ENCODE assay signal across 24 mouse cellular contexts in the genomic region with DNA sequence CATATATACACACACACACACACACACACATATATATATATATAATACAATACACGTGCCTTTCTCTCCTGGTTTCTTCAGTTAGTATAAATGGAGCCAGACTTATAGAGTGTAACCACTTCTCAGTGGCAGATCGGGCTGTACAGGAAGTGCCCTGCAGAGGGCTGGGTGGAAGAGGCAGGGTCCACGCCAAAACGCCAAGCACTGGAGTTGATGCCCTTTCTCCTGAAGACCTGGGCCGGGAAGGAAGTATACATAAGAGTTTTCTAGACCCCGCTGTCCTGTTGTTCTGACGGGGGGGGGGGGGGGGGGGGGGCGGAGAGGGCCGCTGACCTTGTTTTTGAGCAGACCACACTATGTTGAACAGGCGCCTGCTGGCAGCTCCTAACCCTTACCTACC. TPM values are rescaled to one million over a fixed set of nuclear protein-coding genes. Genes with fewer than 3 reads are reported as not detected.
DNase-seq lines count a peak whose midpoint lies in the region; ATAC-seq and TF ChIP-seq lines count a peak whose summit lies in the region.
"Had no signal": no experiment of that assay in that cellular context is flagged by ENCODE, and none has a peak within 500 bp of the region (broad histone marks: within the 10 kb centered on the region; RNA-seq: fewer than 3 reads in every experiment).

No protein-coding gene starts in this region.

- no peaks in the 10 kb centered on the region for H3K4me1 ChIP-seq in embryonic facial prominence, embryonic 11.5 days (ENCODE audit: control insufficient read depth, insufficient read depth, low read length)
- H3K4me1 ChIP-seq in embryonic facial prominence, embryonic 10.5 days, result no peaks in the 10 kb centered on the region
- H3K4me1 ChIP-seq in lung, postnatal 0 days (ENCODE audit: insufficient read depth, low read depth, low read length), result no peaks in the 10 kb centered on the region
- H3K4me1 ChIP-seq in lung, adult 2 months (ENCODE audit: control insufficient read depth, insufficient read depth, low read length), result no peaks in the 10 kb centered on the region
- H3K4me1 ChIP-seq in hindbrain, embryonic 10.5 days (replicated peaks), result no peaks in the 10 kb centered on the region
- H3K4me1 ChIP-seq: embryonic facial prominence, embryonic 12.5 days; forebrain, embryonic 15.5 days; hindbrain, embryonic 12.5 days had no signal

- no peaks in the 10 kb centered on the region for H3K9me3 ChIP-seq in embryonic facial prominence, embryonic 11.5 days (replicated peaks; ENCODE audit: control insufficient read depth, low read length)
- H3K9me3 ChIP-seq in embryonic facial prominence, embryonic 10.5 days, result peaks cover 4% of the 10 kb centered on the region; the same call in 1 of the 2 replicates
- no peaks in the 10 kb centered on the region for H3K9me3 ChIP-seq in lung, postnatal 0 days (ENCODE audit: low read length)
- H3K9me3 ChIP-seq in hindbrain, embryonic 10.5 days, result peaks cover 4% of the 10 kb centered on the region; the same call in 1 of the 2 replicates
- H3K9me3 ChIP-seq: embryonic facial prominence, embryonic 12.5 days; forebrain, embryonic 15.5 days had no signal

- no peak for TF ChIP-seq EP300 in lung, postnatal 0 days (IDR thresholded peaks at IDR 0.05)

- no peak overlapping the region for H3K9ac ChIP-seq in embryonic facial prominence, embryonic 11.5 days (replicated peaks; ENCODE audit: low read length)
- no peak overlapping the region for H3K9ac ChIP-seq in lung, postnatal 0 days (replicated peaks; ENCODE audit: low read depth)
- H3K9ac ChIP-seq: embryonic facial prominence, embryonic 12.5 days; forebrain, embryonic 15.5 days; hindbrain, embryonic 12.5 days had no signal

- no peak overlapping the region for H3K27ac ChIP-seq in embryonic facial prominence, embryonic 11.5 days (replicated peaks; ENCODE audit: low read depth, low read length)
- no peak overlapping the region for H3K27ac ChIP-seq in embryonic facial prominence, embryonic 10.5 days (replicated peaks)
- H3K27ac ChIP-seq in lung, postnatal 0 days (ENCODE audit: low read length), result no peak overlapping the region
- H3K27ac ChIP-seq in hindbrain, embryonic 10.5 days, result no peak overlapping the region
- H3K27ac ChIP-seq: embryonic facial prominence, embryonic 12.5 days; forebrain, embryonic 15.5 days; heart, adult 2 months; hindbrain, embryonic 12.5 days had no signal

- no peak overlapping the region for H3K4me3 ChIP-seq in embryonic facial prominence, embryonic 11.5 days (ENCODE audit: low read depth, low read length)
- no peak overlapping the region for H3K4me3 ChIP-seq in embryonic facial prominence, embryonic 10.5 days
- no peak overlapping the region for H3K4me3 ChIP-seq in lung, postnatal 0 days (ENCODE audit: low read depth, low read length)
- no peak overlapping the region for H3K4me3 ChIP-seq in lung, adult 2 months (replicated peaks; ENCODE audit: extremely low read depth, low read depth, low read length)
- H3K4me3 ChIP-seq in hindbrain, embryonic 10.5 days, result no peak overlapping the region
- H3K4me3 ChIP-seq: embryonic facial prominence, embryonic 12.5 days; forebrain, embryonic 15.5 days; heart, adult 2 months; hindbrain, embryonic 12.5 days had no signal

- no peak for ATAC-seq in embryonic facial prominence, embryonic 11.5 days (replicated peaks; ENCODE audit: insufficient number of reproducible peaks, low FRiP score, low TSS enrichment, low read depth)
- no peak for ATAC-seq in lung, postnatal 0 days
- ATAC-seq: CD4-positive, CD25-positive, alpha-beta regulatory T cell, adult 4 months; forebrain, embryonic 15.5 days; hindbrain, embryonic 16.5 days; inflammation-experienced regulatory T-cells, adult 6 months; intestine, postnatal 0 days had no signal

- 60% methylated on average over 7 of the region's 10 CpGs for WGBS in embryonic facial prominence, embryonic 11.5 days
- 66% methylated on average over 9 of the region's 10 CpGs for WGBS in embryonic facial prominence, embryonic 10.5 days
- 54% methylated on average over 6 of the region's 10 CpGs for WGBS in lung, postnatal 0 days
- WGBS in lung, adult 2 months, result 24% methylated on average over 9 of the region's 10 CpGs
- WGBS in hindbrain, embryonic 10.5 days, result 52% methylated on average over 9 of the region's 10 CpGs

- TF ChIP-seq CTCF in lung, postnatal 0 days (IDR thresholded peaks at IDR 0.05), result peak; percentile 10; the same call in 1 of the 2 replicates
- TF ChIP-seq CTCF in lung, adult 2 months (IDR thresholded peaks at IDR 0.05; ENCODE audit: insufficient read depth, low read length), result no peak
- peak; percentile 9; the same call in 1 of the 2 replicates for TF ChIP-seq CTCF in brain, embryonic 14.5 days (IDR thresholded peaks at IDR 0.05; ENCODE audit: borderline replicate concordance, extremely low read depth, insufficient read depth, insufficient read length)

- TF ChIP-seq POLR2A in lung, adult 2 months (IDR thresholded peaks at IDR 0.05; ENCODE audit: borderline replicate concordance, extremely low read depth, low read depth, low read length), result no peak
- no peak for TF ChIP-seq POLR2A in brain, embryonic 14.5 days (IDR thresholded peaks at IDR 0.05; ENCODE audit: borderline replicate concordance, extremely low read depth, insufficient read depth, insufficient read length, poor library complexity, severe bottlenecking)

- DNase-seq in embryonic facial prominence, embryonic 11.5 days (ENCODE audit: low spot score), result peak; percentile 24
- no peak for DNase-seq in embryonic facial prominence, embryonic 10.5 days (ENCODE audit: low spot score)
- no peak for DNase-seq in lung, postnatal 0 days (ENCODE audit: low spot score)
- DNase-seq in lung, adult 2 months, result no peak
- no peak for DNase-seq in brain, embryonic 14.5 days (ENCODE audit: low read depth)
- no peak for DNase-seq in gastrocnemius, postnatal 10 days
- no peak for DNase-seq in hindbrain, embryonic 10.5 days (ENCODE audit: low spot score)
- DNase-seq: adrenal gland, postnatal 10 days; B cell, adult 2 months; cerebellum, adult 18-20 months; cerebellum, adult 9-11 months; cerebellum, postnatal 36 days; heart, adult 2 months; heart, postnatal 36 days had no signal

- H3K4me2 ChIP-seq in embryonic facial prominence, embryonic 11.5 days (ENCODE audit: low read depth, low read length), result no peak overlapping the region
- H3K4me2 ChIP-seq in lung, postnatal 0 days (replicated peaks; ENCODE audit: low read depth, low read length), result no peak overlapping the region
- H3K4me2 ChIP-seq: embryonic facial prominence, embryonic 12.5 days; forebrain, embryonic 15.5 days; hindbrain, embryonic 12.5 days had no signal

- H3K36me3 ChIP-seq in embryonic facial prominence, embryonic 11.5 days (replicated peaks; ENCODE audit: control insufficient read depth, insufficient read depth, low read depth, low read length), result no peaks in the 10 kb centered on the region
- no peaks in the 10 kb centered on the region for H3K36me3 ChIP-seq in embryonic facial prominence, embryonic 10.5 days (replicated peaks)
- H3K36me3 ChIP-seq in lung, postnatal 0 days (ENCODE audit: insufficient read depth, low read length), result no peaks in the 10 kb centered on the region
- H3K36me3 ChIP-seq in hindbrain, embryonic 10.5 days, result no peaks in the 10 kb centered on the region
- H3K36me3 ChIP-seq: embryonic facial prominence, embryonic 12.5 days; forebrain, embryonic 15.5 days; hindbrain, embryonic 12.5 days had no signal

- H3K27me3 ChIP-seq in embryonic facial prominence, embryonic 11.5 days (ENCODE audit: control insufficient read depth, insufficient read depth, low read length), result no peaks in the 10 kb centered on the region
- no peaks in the 10 kb centered on the region for H3K27me3 ChIP-seq in embryonic facial prominence, embryonic 10.5 days (replicated peaks; ENCODE audit: low read depth, poor library complexity, severe bottlenecking)
- no peaks in the 10 kb centered on the region for H3K27me3 ChIP-seq in lung, postnatal 0 days (replicated peaks; ENCODE audit: insufficient read depth, low read length)
- H3K27me3 ChIP-seq in hindbrain, embryonic 10.5 days (ENCODE audit: insufficient read depth, poor library complexity, severe bottlenecking), result no peaks in the 10 kb centered on the region
- H3K27me3 ChIP-seq: embryonic facial prominence, embryonic 12.5 days; forebrain, embryonic 15.5 days; hindbrain, embryonic 12.5 days had no signal

RNA-seq across cellular contexts. Expression of gene Wdr95, which starts 22.7 kb away (rescaled TPM):
- 0.18 TPM in 1 of 2 replicates, not detected in the other for polyA plus RNA-seq in embryonic facial prominence, embryonic 11.5 days (2014; fragmentation: Nextera tagmentation; extraction: Ambion mirVana)
- polyA plus RNA-seq in embryonic facial prominence, embryonic 10.5 days (2016; fragmentation: Nextera tagmentation; extraction: Ambion mirVana), result not detected in 2 replicates
- polyA plus RNA-seq in lung, postnatal 0 days (2015; fragmentation: Nextera tagmentation; extraction: Ambion mirVana), result 0.29 and 0.36 TPM in 2 replicates
- 0.89 and 1.9 TPM in 2 replicates for polyA plus RNA-seq in lung, adult 2 months (2012; rRNA removed)
- 0.37 and 0.42 TPM in 2 replicates for polyA plus RNA-seq in brain, embryonic 14.5 days (2012; rRNA removed)
- under 1 TPM in 1 of 2 experiments, not detected in 1; 0.14 TPM for total RNA-seq in gastrocnemius, postnatal 10 days (2021)
- polyA plus RNA-seq in hindbrain, embryonic 10.5 days (2016; fragmentation: Nextera tagmentation; extraction: Ambion mirVana), result 0.08 TPM in 1 of 2 replicates, not detected in the other
- total RNA-seq: adrenal gland, postnatal 4 days; gastrocnemius, adult 8-10 months; heart, adult 2 months; heart, postnatal 36 days had no signal
- polyA plus RNA-seq: CD4-positive, CD25-positive, alpha-beta regulatory T cell, adult 4 months; heart, embryonic 14.5 days; hindbrain, embryonic 12.5 days; intestine, postnatal 0 days had no signal
